9 mouse cellular contexts compared by ENCODE assay signal in the genomic region with DNA sequence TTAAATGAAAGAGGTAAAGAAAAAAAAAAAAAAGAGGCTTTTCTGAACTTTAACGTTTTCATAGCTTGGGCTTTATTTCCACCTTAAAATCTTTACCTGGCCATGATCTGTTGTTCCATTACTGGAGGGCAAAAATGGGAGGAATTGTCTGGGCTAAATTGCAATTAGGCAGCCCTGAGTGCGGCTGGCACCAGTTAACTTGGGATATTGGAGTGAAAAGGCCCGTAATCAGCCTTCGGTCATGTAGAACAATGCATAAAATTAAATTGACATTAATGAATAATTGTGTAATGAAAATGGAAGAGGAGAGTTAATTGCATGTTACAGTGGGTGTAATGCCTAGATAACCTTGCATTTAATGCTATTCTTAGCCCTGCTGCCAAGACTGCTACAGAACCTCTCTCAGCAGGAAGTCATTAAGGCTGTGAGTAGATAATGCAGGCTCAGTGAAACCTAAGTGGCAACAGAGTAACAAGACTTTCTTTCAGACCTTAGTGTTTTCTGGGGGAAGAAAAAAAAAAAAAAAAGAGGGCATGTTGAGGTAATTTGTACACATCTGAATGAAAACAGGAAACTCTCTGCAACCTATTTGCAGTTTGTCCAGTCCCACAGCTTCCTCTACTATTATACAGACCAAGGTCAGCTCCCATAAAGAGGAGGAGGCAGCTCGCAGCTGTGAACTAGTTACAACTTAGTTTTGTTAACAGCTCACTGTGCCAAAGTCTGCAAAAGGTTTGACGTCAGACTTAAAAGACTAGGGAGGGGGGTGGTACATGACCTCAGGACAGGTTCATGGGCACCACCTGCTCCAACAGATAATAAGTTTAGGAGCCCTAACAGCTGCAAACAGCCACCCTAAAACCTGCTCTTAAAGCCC.
DNase-seq lines count a peak whose midpoint lies in the region; ATAC-seq lines count a peak whose summit lies in the region.
"Had no signal": no experiment of that assay in that cellular context is flagged by ENCODE, and none has a peak within 500 bp of the region (broad histone marks: within the 10 kb centered on the region; RNA-seq: fewer than 3 reads in every experiment).

No protein-coding gene starts in this region.

- no peak overlapping the region for H3K9ac ChIP-seq in forebrain, embryonic 14.5 days (ENCODE audit: low read length)
- H3K9ac ChIP-seq in limb, embryonic 13.5 days: no peak overlapping the region

- no peak overlapping the region for H3K4me2 ChIP-seq in forebrain, embryonic 14.5 days (ENCODE audit: low read length)
- H3K4me2 ChIP-seq in limb, embryonic 13.5 days (replicated peaks): peak overlapping the region; percentile 16

- WGBS in forebrain, embryonic 14.5 days: 5% methylated on average over 6 of the region's 6 CpGs
- WGBS in limb, embryonic 13.5 days: 13% methylated on average over 6 of the region's 6 CpGs

- ATAC-seq in forebrain, embryonic 14.5 days: peak; percentile 91
- ATAC-seq in limb, embryonic 13.5 days (ENCODE audit: low FRiP score, low read depth): peak; percentile 76

- peaks cover 12% of the 10 kb centered on the region for H3K4me1 ChIP-seq in forebrain, embryonic 14.5 days (ENCODE audit: control insufficient read depth, insufficient read depth, low read length)
- H3K4me1 ChIP-seq in limb, embryonic 13.5 days: peaks cover 38% of the 10 kb centered on the region

- H3K4me3 ChIP-seq in forebrain, embryonic 14.5 days (ENCODE audit: low read depth, low read length): no peak overlapping the region
- H3K4me3 ChIP-seq in limb, embryonic 13.5 days: no peak overlapping the region

- no peak overlapping the region for H3K27ac ChIP-seq in forebrain, embryonic 14.5 days (ENCODE audit: low read depth, low read length)
- no peak overlapping the region for H3K27ac ChIP-seq in limb, embryonic 13.5 days

- H3K36me3 ChIP-seq in forebrain, embryonic 14.5 days (ENCODE audit: control insufficient read depth, insufficient read depth, low read length): no peaks in the 10 kb centered on the region
- H3K36me3 ChIP-seq in limb, embryonic 13.5 days: no peaks in the 10 kb centered on the region

- H3K27me3 ChIP-seq in forebrain, embryonic 14.5 days (replicated peaks; ENCODE audit: control insufficient read depth, insufficient read depth, low read length): peaks cover 14% of the 10 kb centered on the region; the same call in 1 of the 2 replicates
- H3K27me3 ChIP-seq in limb, embryonic 13.5 days: peaks cover 5% of the 10 kb centered on the region

- no peaks in the 10 kb centered on the region for H3K9me3 ChIP-seq in forebrain, embryonic 14.5 days (replicated peaks; ENCODE audit: control insufficient read depth, low read length)
- H3K9me3 ChIP-seq in limb, embryonic 13.5 days: no peaks in the 10 kb centered on the region

- peak; percentile 2 to 3 for DNase-seq in spleen, postnatal 36 days (ENCODE audit: low spot score in 2 of 2)
- DNase-seq in spleen, postnatal 10 days (ENCODE audit: low spot score in 2 of 2): no peak
- DNase-seq in forebrain, embryonic 14.5 days (ENCODE audit: low spot score): peak; percentile 90
- DNase-seq in thymus, postnatal 25 days: peak; percentile 49
- DNase-seq in left cerebral cortex, adult 18-20 months (ENCODE audit: low spot score in 2 of 2): no peak
- DNase-seq in MN1 (ENCODE audit: low spot score): no peak
- DNase-seq in frontal cortex, adult 2 months (ENCODE audit: extremely low spot score in 1 of 2, low spot score in 1 of 2): no peak
- DNase-seq: adrenal gland, adult 2 months had no signal

Comparison
In these comparisons a context has a peak if more than half of its experiments do, and no peak if none do; other contexts are left out.
1. DNase-seq: peak in spleen, postnatal 36 days (2 of 2), forebrain, embryonic 14.5 days (single experiment) and thymus, postnatal 25 days (single experiment); none in spleen, postnatal 10 days (0 of 2), left cerebral cortex, adult 18-20 months (0 of 2), MN1 (single experiment) and frontal cortex, adult 2 months (0 of 2).